Mouse (Mus musculus) MEL (cell line): ENCODE measurements around the gene Hsf2. TPM values are rescaled to one million over a fixed set of nuclear protein-coding genes. Genes with fewer than 3 reads are reported as not detected.
A peak's percentile ranks its signal among the peaks of the same experiment; 100 is the strongest.

Experiments
- DNase-seq: peaks from one replicate; pipeline ENCODE4 v3.0.0; 2011; ENCODE audit warnings: low read depth, low spot score
- H3K27ac ChIP-seq: 2 replicates; pipeline ENCODE4 v1.5.1; 2012; ENCODE audit warnings: low read depth, mild to moderate bottlenecking, control low read depth, low read length, moderate library complexity; ENCODE audit not compliant: control insufficient read depth
- H3K27me3 ChIP-seq, 2 experiments: fragments of 150-350 bp in 1 of 2; sonication (generic) in 1 of 2; 2 replicates each; pipeline ENCODE4 v1.6.1; 2012; ENCODE audit warnings: low read length in 2 of 2, mild to moderate bottlenecking in 2 of 2, improper control_type of control experiment in 1 of 2, moderate library complexity in 1 of 2; ENCODE audit not compliant: insufficient read depth in 2 of 2, control insufficient read depth in 1 of 2
- H3K36me3 ChIP-seq, 2 experiments: 2 replicates each; pipeline ENCODE4 v1.6.1; 2012 to 2014; ENCODE audit warnings: low read length in 2 of 2, improper control_type of control experiment in 1 of 2, inconsistent platforms in 1 of 2, mild to moderate bottlenecking in 1 of 2; ENCODE audit not compliant: insufficient read depth in 2 of 2, control insufficient read depth in 1 of 2
- H3K4me1 ChIP-seq, 2 experiments: fragments of 150-350 bp in 1 of 2; sonication (generic) in 1 of 2; 2 replicates each; pipeline ENCODE4 v1.6.1; 2012; ENCODE audit warnings: low read length in 2 of 2, improper control_type of control experiment in 1 of 2, mild to moderate bottlenecking in 1 of 2; ENCODE audit not compliant: insufficient read depth in 2 of 2, control insufficient read depth in 1 of 2
- H3K4me3 ChIP-seq, 2 experiments: fragments of 150-350 bp in 1 of 2; sonication (generic) in 1 of 2; 2 replicates each; pipeline ENCODE4 v1.5.1; 2012; ENCODE audit warnings: low read depth in 2 of 2, low read length in 2 of 2, mild to moderate bottlenecking in 2 of 2, moderate library complexity in 2 of 2, control low read depth in 1 of 2, improper control_type of control experiment in 1 of 2; ENCODE audit not compliant: control insufficient read depth in 1 of 2, insufficient read depth in 1 of 2
- H3K79me2 ChIP-seq: 2 replicates; pipeline ENCODE4 v1.6.1; 2012; ENCODE audit warnings: mild to moderate bottlenecking, low read length, moderate library complexity; ENCODE audit not compliant: control insufficient read depth, poor library complexity, insufficient read depth
- H3K9ac ChIP-seq: 2 replicates; pipeline ENCODE4 v1.6.1; 2012; ENCODE audit warnings: low read depth, mild to moderate bottlenecking, control low read depth, low read length, moderate library complexity; ENCODE audit not compliant: control insufficient read depth, poor library complexity, severe bottlenecking
- H3K9me3 ChIP-seq: fragments of 150-350 bp; sonication (generic); replicated peaks from 2 replicates; pipeline ENCODE4 v1.6.1; 2012; ENCODE audit warnings: mild to moderate bottlenecking, low read length, improper control_type of control experiment, moderate library complexity; ENCODE audit not compliant: insufficient read depth
- BHLHE40 ChIP-seq: IDR thresholded peaks from 2 replicates; pipeline ENCODE4 v1.6.1; 2012; ENCODE audit warnings: low read depth, mild to moderate bottlenecking, inconsistent platforms, low read length, improper control_type of control experiment, borderline replicate concordance
- CHD1 ChIP-seq: IDR thresholded peaks from 2 replicates; pipeline ENCODE4 v1.6.1; 2012; ENCODE audit warnings: low read depth, mild to moderate bottlenecking, inconsistent platforms, low read length, improper control_type of control experiment
- CHD2 ChIP-seq: IDR thresholded peaks from 2 replicates; pipeline ENCODE4 v1.6.1; 2011; ENCODE audit warnings: low read length, improper control_type of control experiment
- CTCF ChIP-seq, 3 experiments: IDR thresholded peaks in 2 of 3; conservative IDR thresholded peaks in 1 of 3; 2 replicates each; pipeline ENCODE4 v1.5.1; 2011 to 2012; ENCODE audit warnings: low read length in 3 of 3, low read depth in 2 of 3, mild to moderate bottlenecking in 2 of 3, improper control_type of control experiment in 1 of 3, inconsistent platforms in 1 of 3, mixed read lengths in 1 of 3, moderate library complexity in 1 of 3; ENCODE audit not compliant: control insufficient read depth in 1 of 3, insufficient read depth in 1 of 3, poor library complexity in 1 of 3, severe bottlenecking in 1 of 3
- E2F4 ChIP-seq: IDR thresholded peaks from 2 replicates; pipeline ENCODE4 v1.6.1; 2011; ENCODE audit warnings: low read depth, low read length, improper control_type of control experiment, borderline replicate concordance
- ELF1 ChIP-seq: IDR thresholded peaks from 2 replicates; pipeline ENCODE4 v1.6.1; 2014; ENCODE audit warnings: low read depth, mild to moderate bottlenecking, inconsistent platforms, low read length, improper control_type of control experiment, moderate library complexity
- EP300 ChIP-seq, 2 experiments: IDR thresholded peaks; 2 replicates each; pipeline ENCODE4 v1.6.1; 2011; ENCODE audit warnings: improper control_type of control experiment in 2 of 2, low read length in 2 of 2, low read depth in 1 of 2, mild to moderate bottlenecking in 1 of 2
- ETS1 ChIP-seq: IDR thresholded peaks from 2 replicates; pipeline ENCODE4 v1.6.1; 2012; ENCODE audit warnings: low read depth, mild to moderate bottlenecking, inconsistent platforms, low read length, improper control_type of control experiment, moderate library complexity
- GABPA ChIP-seq: IDR thresholded peaks from 2 replicates; pipeline ENCODE4 v1.6.1; 2012; ENCODE audit warnings: low read depth, mild to moderate bottlenecking, inconsistent platforms, low read length, improper control_type of control experiment, moderate library complexity
- GATA1 ChIP-seq: IDR thresholded peaks from 2 replicates; pipeline ENCODE4 v1.6.1; 2011; ENCODE audit warnings: low read depth, low read length, improper control_type of control experiment
- HCFC1 ChIP-seq: IDR thresholded peaks from 2 replicates; pipeline ENCODE4 v1.6.1; 2012; ENCODE audit warnings: low read depth, mild to moderate bottlenecking, inconsistent platforms, low read length, improper control_type of control experiment, moderate library complexity
- JUND ChIP-seq: IDR thresholded peaks from 2 replicates; pipeline ENCODE4 v1.6.1; 2011; ENCODE audit warnings: low read depth, mild to moderate bottlenecking, improper control_type of control experiment, low read length
- KAT2A ChIP-seq: conservative IDR thresholded peaks from 2 replicates; pipeline ENCODE4 v1.6.1; 2012; ENCODE audit warnings: low read depth, low read length, improper control_type of control experiment, inconsistent platforms
- MAFK ChIP-seq: IDR thresholded peaks from 2 replicates; pipeline ENCODE4 v1.6.1; 2011; ENCODE audit warnings: low read depth, mild to moderate bottlenecking, low read length, improper control_type of control experiment, borderline replicate concordance
- MAX ChIP-seq: IDR thresholded peaks from 2 replicates; pipeline ENCODE4 v1.6.1; 2011; ENCODE audit warnings: low read length, improper control_type of control experiment
- MAZ ChIP-seq: IDR thresholded peaks from 2 replicates; pipeline ENCODE4 v1.6.1; 2012; ENCODE audit warnings: low read depth, mild to moderate bottlenecking, inconsistent platforms, low read length, improper control_type of control experiment
- MEF2A ChIP-seq: IDR thresholded peaks from 2 replicates; pipeline ENCODE4 v1.6.1; 2014; ENCODE audit warnings: low read depth, mild to moderate bottlenecking, inconsistent platforms, low read length, improper control_type of control experiment; ENCODE audit not compliant: poor library complexity, insufficient replicate concordance, severe bottlenecking; ENCODE audit errors: extremely low read depth
- MXI1 ChIP-seq: IDR thresholded peaks from 2 replicates; pipeline ENCODE4 v1.6.1; 2011; ENCODE audit warnings: mild to moderate bottlenecking, low read depth, low read length, improper control_type of control experiment
- MYB ChIP-seq: IDR thresholded peaks from 2 replicates; pipeline ENCODE4 v1.6.1; 2011; ENCODE audit warnings: mild to moderate bottlenecking, low read depth, low read length, improper control_type of control experiment
- MYC ChIP-seq: IDR thresholded peaks from 2 replicates; pipeline ENCODE4 v1.6.1; 2011; ENCODE audit warnings: low read depth, mild to moderate bottlenecking, low read length, improper control_type of control experiment, moderate library complexity
- NELFE ChIP-seq: IDR thresholded peaks from 2 replicates; pipeline ENCODE4 v1.6.1; 2011; ENCODE audit warnings: low read depth, low read length, improper control_type of control experiment
- NRF1 ChIP-seq: IDR thresholded peaks from 2 replicates; pipeline ENCODE4 v1.6.1; 2014; ENCODE audit warnings: low read depth, mild to moderate bottlenecking, inconsistent platforms, low read length, improper control_type of control experiment, moderate library complexity; ENCODE audit not compliant: poor library complexity, insufficient read depth, severe bottlenecking
- POLR2A ChIP-seq, 2 experiments: IDR thresholded peaks; 2 replicates each; pipeline ENCODE4 v1.6.1; 2011 to 2012; ENCODE audit warnings: low read length in 2 of 2, mild to moderate bottlenecking in 2 of 2, control low read depth in 1 of 2, improper control_type of control experiment in 1 of 2, low read depth in 1 of 2, moderate library complexity in 1 of 2; ENCODE audit not compliant: control insufficient read depth in 1 of 2, insufficient read depth in 1 of 2, poor library complexity in 1 of 2
- POLR2AphosphoS5 ChIP-seq: IDR thresholded peaks from 2 replicates; pipeline ENCODE4 v1.6.1; 2012; ENCODE audit warnings: low read depth, borderline replicate concordance, mild to moderate bottlenecking, inconsistent platforms, low read length, moderate library complexity, mixed read lengths
- RAD21 ChIP-seq: IDR thresholded peaks from 2 replicates; pipeline ENCODE4 v1.6.1; 2011; ENCODE audit warnings: mild to moderate bottlenecking, low read depth, low read length, improper control_type of control experiment
- RCOR1 ChIP-seq: IDR thresholded peaks from 2 replicates; pipeline ENCODE4 v1.6.1; 2012; ENCODE audit warnings: low read depth, mild to moderate bottlenecking, inconsistent platforms, low read length, improper control_type of control experiment
- SIN3A ChIP-seq: IDR thresholded peaks from 2 replicates; pipeline ENCODE4 v1.6.1; 2012; ENCODE audit warnings: low read length, improper control_type of control experiment, inconsistent platforms
- SMC3 ChIP-seq: IDR thresholded peaks from 2 replicates; pipeline ENCODE4 v1.6.1; 2011; ENCODE audit warnings: low read depth, low read length, improper control_type of control experiment
- TAL1 ChIP-seq: IDR thresholded peaks from 2 replicates; pipeline ENCODE4 v1.6.1; 2012; ENCODE audit warnings: mild to moderate bottlenecking, inconsistent platforms, low read length, moderate library complexity, mixed read lengths
- TCF12 ChIP-seq: IDR thresholded peaks from 2 replicates; pipeline ENCODE4 v1.6.1; 2014; ENCODE audit warnings: low read depth, mild to moderate bottlenecking, inconsistent platforms, low read length, improper control_type of control experiment, moderate library complexity
- UBTF ChIP-seq: IDR thresholded peaks from 2 replicates; pipeline ENCODE4 v1.6.1; 2012; ENCODE audit warnings: low read depth, mild to moderate bottlenecking, inconsistent platforms, low read length, improper control_type of control experiment, moderate library complexity, borderline replicate concordance; ENCODE audit not compliant: insufficient read depth
- USF1 ChIP-seq: IDR thresholded peaks from 2 replicates; pipeline ENCODE4 v1.6.1; 2014; ENCODE audit warnings: low read depth, mild to moderate bottlenecking, inconsistent platforms, low read length, improper control_type of control experiment, moderate library complexity
- ZC3H11A ChIP-seq: IDR thresholded peaks from 2 replicates; pipeline ENCODE4 v1.6.1; 2012; ENCODE audit warnings: low read depth, mild to moderate bottlenecking, inconsistent platforms, low read length, improper control_type of control experiment
- ZKSCAN1 ChIP-seq: IDR thresholded peaks from 2 replicates; pipeline ENCODE4 v1.6.1; 2012; ENCODE audit warnings: low read depth, mild to moderate bottlenecking, inconsistent platforms, low read length, improper control_type of control experiment, moderate library complexity
- ZMIZ1 ChIP-seq: IDR thresholded peaks from 2 replicates; pipeline ENCODE4 v1.6.1; 2012; ENCODE audit warnings: low read depth, mild to moderate bottlenecking, inconsistent platforms, low read length, improper control_type of control experiment, moderate library complexity
- ZNF384 ChIP-seq: IDR thresholded peaks from 2 replicates; pipeline ENCODE4 v1.6.1; 2012; ENCODE audit warnings: low read depth, mild to moderate bottlenecking, inconsistent platforms, low read length, improper control_type of control experiment
- polyA plus RNA-seq, 2 experiments: library from polyadenylated mRNA; stranded (reverse) in 1 of 2; unstranded in 1 of 2; fragments of >175 nt in 1 of 2; fragments of >200 nt in 1 of 2; gene quantifications; 2 replicates each; pipeline versions ENCODE4 v1.2.1 to v1.2.4; 2012; ENCODE audit warnings: low replicate concordance in 2 of 2, low read depth in 1 of 2; ENCODE audit not compliant: insufficient read length in 2 of 2, insufficient read depth in 1 of 2, missing spikeins in 1 of 2
- total RNA-seq: library from RNA; depleted of rRNA; stranded (reverse); fragments of 300-350 nt; gene quantifications from 2 replicates; pipeline ENCODE4 v1.2.3, GENCODE M21; 2012; rRNA removed

Hsf2 gene
- 4.5 and 6.1 TPM in 2 replicates for total RNA-seq
- 1 to 10 TPM in 1 of 2 experiments, not detected in 1; 6.1 TPM for polyA plus RNA-seq

DNA sequence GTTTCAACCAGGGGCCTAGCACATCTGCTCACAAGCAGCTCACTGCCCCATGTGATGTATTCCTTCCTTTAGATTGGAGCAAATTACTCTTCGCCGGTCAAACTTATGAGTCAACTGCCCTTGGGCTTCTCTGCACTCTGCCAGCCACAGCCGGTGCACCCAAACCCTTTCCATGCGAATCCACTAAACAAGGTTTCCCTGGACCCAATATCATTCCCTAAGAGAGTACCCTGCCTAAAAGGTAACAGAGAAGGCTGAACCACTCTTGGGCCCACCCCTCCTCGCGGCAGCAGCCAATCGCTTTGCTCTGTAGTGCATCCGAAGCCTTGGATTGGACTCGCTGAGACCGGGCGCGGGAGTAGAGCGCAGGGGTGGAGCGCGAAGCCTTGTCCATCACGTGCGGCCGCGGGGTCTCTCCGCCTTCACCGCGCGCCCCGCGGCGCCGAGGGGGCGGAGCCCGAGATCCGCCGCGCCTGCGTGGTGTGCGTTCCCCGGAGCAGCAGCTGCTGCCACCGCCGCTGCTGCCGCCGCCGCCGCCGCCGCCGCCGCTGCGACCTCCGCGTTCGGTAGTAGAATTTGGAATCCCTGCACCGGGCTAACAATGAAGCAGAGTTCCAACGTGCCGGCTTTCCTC is at the start of gene Hsf2:
TSS of gene Hsf2 (plus strand) at position 478 of the 634 bp plus-strand sequence.
- peak within 1 kb of the TSS; percentile 31; the same call in 1 of the 2 replicates for H3K27ac ChIP-seq
- DNase-seq: peak; percentile 95
- H3K4me1 ChIP-seq: peaks cover 0 to 3% of the 10 kb centered on the region in 2 experiments; a peak in 1 of 4 replicates
- no peaks in the 10 kb centered on the region for H3K9me3 ChIP-seq
- peaks cover 5% of the 10 kb centered on the region for H3K79me2 ChIP-seq
- H3K36me3 ChIP-seq: peaks cover 0 to 10% of the 10 kb centered on the region in 2 experiments; a peak in 2 of 4 replicates
- peak within 1 kb of the TSS; percentile 89 to 91 for H3K4me3 ChIP-seq
- peak within 1 kb of the TSS; percentile 84 for H3K9ac ChIP-seq
- no peaks in the 10 kb centered on the region; a peak in 2 of 4 replicates for H3K27me3 ChIP-seq
- TF ChIP-seq MAZ (no peak), RCOR1 (no peak), MXI1 (peak; percentile 63; the same call in 1 of the 2 replicates), BHLHE40 (peak; percentile 96), ZMIZ1 (no peak), MYC (no peak), ZC3H11A (no peak), SMC3 (no peak), TAL1 (no peak), ETS1 (peak; percentile 22; the same call in 1 of the 2 replicates), POLR2AphosphoS5 (no peak), HCFC1 (peak; percentile 52; the same call in 1 of the 2 replicates), MYB (no peak), CHD1 (no peak), CHD2 (peak; percentile 38; the same call in 1 of the 2 replicates), POLR2A (IDR thresholded peaks at IDR 0.05; ENCODE audit: control insufficient read depth in 1 of 2, insufficient read depth in 1 of 2, low read depth in 1 of 2, low read length in 2 of 2, poor library complexity in 1 of 2) (peak; percentile 53 to 63), GABPA (no peak), NELFE (peak; percentile 67), MAFK (no peak), JUND (no peak), UBTF (no peak), RAD21 (no peak), E2F4 (peak; percentile 90; the same call in 1 of the 2 replicates), SIN3A (no peak), TCF12 (no peak), NRF1 (peak; percentile 79), ELF1 (no peak), MAX (peak; percentile 97), GATA1 (no peak), USF1 (peak; percentile 87), KAT2A (no peak; the same call in 1 of the 2 replicates), CTCF (IDR thresholded peaks at IDR 0.05 in 2 of 3, conservative IDR thresholded peaks at IDR 0.05 in 1 of 3; ENCODE audit: control insufficient read depth in 1 of 3, insufficient read depth in 1 of 3, low read depth in 2 of 3, low read length in 3 of 3, poor library complexity in 1 of 3, severe bottlenecking in 1 of 3) (no peak), EP300 (IDR thresholded peaks at IDR 0.05; ENCODE audit: low read depth in 1 of 2, low read length in 2 of 2) (no peak), MEF2A (no peak), ZKSCAN1 (no peak), ZNF384 (no peak)
